Mouse (Mus musculus) liver, postnatal 0 days (tissue): ENCODE measurements at regions not wholly inside any gene's neighbourhood (a gene's known extent, or its start where the extent isn't known, plus 50 kb on each side); places are given as distances from the start of the nearest gene placed in this dataset.

Experiments
- ATAC-seq: fragments of 200-750 bp; cut with Nextera tagmentation; 2 replicates; pipeline ENCODE4 v1.8.0; 2017; ENCODE audit warnings: mild to moderate bottlenecking, moderate library complexity
- DNase-seq: peaks from one replicate; pipeline ENCODE4 v3.0.0-alpha.2; 2016
- H3K27ac ChIP-seq: fragments of 300-500 bp; sonication (generic); 2 replicates; pipeline ENCODE4 v1.5.1; 2014; ENCODE audit warnings: antibody characterized with exemption, moderate library complexity, mild to moderate bottlenecking, low read depth
- H3K27me3 ChIP-seq: fragments of 300-500 bp; sonication (generic); 2 replicates; pipeline ENCODE4 v1.6.1; 2014; ENCODE audit warnings: low read length, control low read depth, mixed read lengths; ENCODE audit not compliant: insufficient read depth
- H3K36me3 ChIP-seq: fragments of 300-500 bp; sonication (generic); replicated peaks from 2 replicates; pipeline ENCODE4 v1.6.1; 2014; ENCODE audit warnings: mild to moderate bottlenecking, control low read depth, low read length, moderate library complexity, mixed read lengths; ENCODE audit not compliant: insufficient read depth
- H3K4me1 ChIP-seq: fragments of 300-500 bp; sonication (generic); 2 replicates; pipeline ENCODE4 v1.6.1; 2014; ENCODE audit warnings: antibody characterized with exemption, mild to moderate bottlenecking, control low read depth; ENCODE audit not compliant: insufficient read depth
- H3K4me2 ChIP-seq: fragments of 300-500 bp; sonication (generic); 2 replicates; pipeline ENCODE4 v1.6.1; 2014; ENCODE audit warnings: low read depth, mild to moderate bottlenecking, low read length, moderate library complexity, mixed read lengths
- H3K4me3 ChIP-seq: fragments of 300-500 bp; sonication (generic); 2 replicates; pipeline ENCODE4 v1.5.1; 2014; ENCODE audit warnings: low read depth, low read length
- H3K9ac ChIP-seq: fragments of 300-500 bp; sonication (generic); replicated peaks from 2 replicates; pipeline ENCODE4 v1.6.1; 2014; ENCODE audit warnings: mild to moderate bottlenecking, moderate library complexity
- H3K9me3 ChIP-seq: fragments of 300-500 bp; sonication (generic); 2 replicates; pipeline ENCODE4 v1.6.1; 2016; ENCODE audit warnings: mild to moderate bottlenecking, control low read depth, low read length, mixed read lengths
- CTCF ChIP-seq: sonication (generic); IDR thresholded peaks from 2 replicates; pipeline ENCODE4 v1.5.1; 2016; ENCODE audit warnings: antibody characterized with exemption, low read depth
- EP300 ChIP-seq: IDR thresholded peaks from 2 replicates; pipeline ENCODE4 v1.6.1; 2016; ENCODE audit warnings: antibody characterized with exemption, low read depth, mild to moderate bottlenecking
- WGBS: fragments of 180-500 bp; shearing (Covaris S2); extraction: QIAGEN DNeasy Blood & Tissue Kit; methylation state at CpG from one replicate; pipeline ENCODE4 v1.1.7; 2014; ENCODE audit not compliant: insufficient replicate concordance; 5-methylcytosine and 5-hydroxymethylcytosine counted together

- no peaks in the 10 kb centered on the region for H3K9me3 ChIP-seq
- no peak for ATAC-seq
- no peaks in the 10 kb centered on the region for H3K27me3 ChIP-seq
- no peak overlapping the region for H3K4me2 ChIP-seq
- no peak overlapping the region for H3K9ac ChIP-seq
- no peak overlapping the region for H3K4me3 ChIP-seq
- TF ChIP-seq CTCF: no peak
- no peak for TF ChIP-seq EP300
- no peaks in the 10 kb centered on the region for H3K36me3 ChIP-seq
- no peak overlapping the region for H3K27ac ChIP-seq
- 71% methylated on average over 4 of the region's 4 CpGs for WGBS
- H3K4me1 ChIP-seq: no peaks in the 10 kb centered on the region
- DNase-seq: no peak
Measured at GRCm38 (mm10) chr7:136649796-136650195, 244.6 kb upstream of the Mgmt start.

DNA sequence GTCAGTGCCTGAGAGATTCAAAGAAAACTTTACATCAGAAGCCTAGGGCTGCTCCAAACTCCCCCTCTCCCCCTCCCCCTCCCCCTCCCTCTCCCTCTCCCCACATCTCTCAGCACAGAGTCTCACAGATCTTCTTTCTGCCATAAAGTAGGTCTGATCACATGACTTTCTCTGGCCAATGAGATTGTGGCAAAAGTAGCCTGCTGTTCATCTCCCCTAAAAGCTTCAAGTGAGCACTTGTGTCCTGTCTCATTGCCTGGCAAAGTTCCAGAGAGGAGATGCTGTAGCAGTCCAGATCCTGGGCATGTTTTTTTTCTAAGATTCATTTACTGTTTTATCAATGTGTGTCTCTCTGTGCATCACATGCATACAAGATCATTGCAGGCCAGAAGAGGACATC, 234.5 kb upstream of the Mgmt start:
- H3K4me3 ChIP-seq: no peak overlapping the region
- H3K36me3 ChIP-seq: no peaks in the 10 kb centered on the region
- H3K27me3 ChIP-seq: no peaks in the 10 kb centered on the region
- no peak overlapping the region for H3K9ac ChIP-seq
- no peak overlapping the region for H3K4me2 ChIP-seq
- no peaks in the 10 kb centered on the region for H3K4me1 ChIP-seq
- ATAC-seq (no peak), DNase-seq (no peak)
- H3K27ac ChIP-seq: no peak overlapping the region
- TF ChIP-seq EP300: no peak
- no peak for TF ChIP-seq CTCF
- H3K9me3 ChIP-seq: no peaks in the 10 kb centered on the region

DNA sequence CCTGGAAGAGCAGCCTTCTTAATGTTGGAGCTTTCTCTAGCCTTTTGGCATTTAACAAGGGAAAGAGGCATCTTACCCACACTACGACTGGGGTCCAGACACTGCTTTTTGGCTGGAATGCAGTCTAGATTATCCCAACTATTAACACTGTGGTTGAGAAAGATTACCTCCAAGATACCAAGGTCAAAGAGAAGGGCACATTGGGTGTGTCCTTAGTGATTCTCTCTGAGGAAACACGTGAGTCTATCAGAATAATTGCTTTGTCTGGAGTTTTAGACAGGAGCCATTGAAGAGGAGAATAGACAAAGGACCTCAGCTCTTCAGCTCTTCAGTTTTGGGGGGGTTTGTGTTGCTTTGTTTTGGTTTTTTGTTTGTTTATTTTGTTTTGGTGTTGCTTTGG, 234.0 kb upstream of the Mgmt start:
- H3K9me3 ChIP-seq: no peaks in the 10 kb centered on the region
- H3K4me1 ChIP-seq: no peaks in the 10 kb centered on the region
- TF ChIP-seq EP300 (no peak), CTCF (no peak)
- 61% methylated on average over 2 of the region's 2 CpGs for WGBS
- no peak overlapping the region for H3K27ac ChIP-seq
- ATAC-seq: no peak
- H3K4me2 ChIP-seq: no peak overlapping the region
- no peaks in the 10 kb centered on the region for H3K36me3 ChIP-seq
- DNase-seq: no peak
- no peak overlapping the region for H3K4me3 ChIP-seq
- H3K27me3 ChIP-seq: no peaks in the 10 kb centered on the region
- H3K9ac ChIP-seq: no peak overlapping the region

GRCm38 (mm10) chr7:136664424-136665082, 229.9 kb upstream of the Mgmt start:
- Histone ChIP-seq H3K27me3 (no peaks in the 10 kb centered on the region), H3K4me2 (no peak overlapping the region), H3K9me3 (no peaks in the 10 kb centered on the region), H3K4me3 (no peak overlapping the region), H3K27ac (no peak overlapping the region), H3K4me1 (no peaks in the 10 kb centered on the region), H3K36me3 (no peaks in the 10 kb centered on the region), H3K9ac (no peak overlapping the region)
- ATAC-seq (no peak), DNase-seq (no peak)
- 75% methylated on average over 10 of the region's 10 CpGs for WGBS
- TF ChIP-seq EP300 (no peak), CTCF (no peak)

GRCm38 (mm10) chr7:136665901-136666300, 228.5 kb upstream of the Mgmt start:
- 74% methylated on average over 2 of the region's 2 CpGs for WGBS
- Histone ChIP-seq H3K27me3 (no peaks in the 10 kb centered on the region), H3K9me3 (no peaks in the 10 kb centered on the region), H3K4me1 (no peaks in the 10 kb centered on the region), H3K4me2 (no peak overlapping the region), H3K27ac (no peak overlapping the region), H3K4me3 (no peak overlapping the region), H3K36me3 (no peaks in the 10 kb centered on the region), H3K9ac (no peak overlapping the region)
- no peak for TF ChIP-seq EP300
- TF ChIP-seq CTCF: no peak
- ATAC-seq (no peak), DNase-seq (no peak)

GRCm38 (mm10) chr7:136666707-136667106, 227.7 kb upstream of the Mgmt start:
- DNase-seq (no peak), ATAC-seq (no peak)
- H3K4me3 ChIP-seq: no peak overlapping the region
- H3K36me3 ChIP-seq: no peaks in the 10 kb centered on the region
- H3K9me3 ChIP-seq: no peaks in the 10 kb centered on the region
- H3K4me2 ChIP-seq: no peak overlapping the region
- H3K4me1 ChIP-seq: no peaks in the 10 kb centered on the region
- WGBS: 21% methylated on average over 6 of the region's 6 CpGs
- H3K9ac ChIP-seq: no peak overlapping the region
- H3K27me3 ChIP-seq: no peaks in the 10 kb centered on the region
- H3K27ac ChIP-seq: no peak overlapping the region
- TF ChIP-seq EP300: no peak
- no peak for TF ChIP-seq CTCF

DNA sequence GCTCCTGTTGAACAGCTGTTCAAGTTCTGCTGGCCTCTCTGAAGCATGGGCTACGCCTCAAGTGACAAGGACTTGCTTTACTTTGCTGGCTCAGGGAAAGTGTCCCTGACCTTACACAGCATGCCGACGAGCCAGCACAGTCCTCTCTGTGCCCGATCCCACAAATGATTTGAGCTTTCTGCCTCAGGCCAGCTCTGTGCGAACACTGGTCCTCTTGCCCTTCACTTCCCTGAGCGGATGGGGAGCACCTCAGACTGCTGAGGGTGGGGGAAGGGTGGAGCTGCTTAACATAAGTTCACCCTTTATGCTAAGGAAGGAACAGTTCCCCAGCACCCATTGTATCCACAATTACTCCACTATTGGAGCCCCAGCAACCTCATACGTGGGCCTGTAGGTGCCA, 223.7 kb upstream of the Mgmt start:
- Histone ChIP-seq H3K27me3 (no peaks in the 10 kb centered on the region), H3K4me1 (no peaks in the 10 kb centered on the region), H3K27ac (no peak overlapping the region), H3K9ac (no peak overlapping the region), H3K36me3 (no peaks in the 10 kb centered on the region), H3K4me3 (no peak overlapping the region), H3K4me2 (no peak overlapping the region), H3K9me3 (no peaks in the 10 kb centered on the region)
- TF ChIP-seq EP300 (no peak), CTCF (no peak)
- no peak for DNase-seq
- 63% methylated on average over 7 of the region's 7 CpGs for WGBS
- no peak for ATAC-seq
